Mouse (Mus musculus): ENCODE measurements at regions not wholly inside any gene's neighbourhood (a gene's known extent, or its start where the extent isn't known, plus 50 kb on each side); places are given as distances from the start of the nearest gene placed in this dataset.

DNA sequence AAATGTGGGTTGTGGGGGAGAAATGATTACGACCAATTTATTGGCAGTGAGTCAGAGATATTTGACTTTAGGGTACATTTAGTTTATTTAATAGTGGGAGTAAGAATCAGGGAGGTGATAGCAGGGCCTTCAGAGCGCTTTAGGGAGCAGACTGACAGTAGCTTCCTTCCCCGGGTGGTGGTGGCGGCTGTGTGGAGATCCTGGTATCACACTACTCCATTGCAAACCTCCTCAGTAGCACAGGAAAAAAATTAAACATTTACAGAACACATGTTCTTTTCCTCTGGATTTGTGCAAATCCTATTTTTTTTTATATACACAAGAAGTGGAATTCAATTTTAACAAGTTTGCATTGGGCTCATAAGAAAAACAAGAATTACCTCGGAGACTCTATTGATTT lies 367.7 kb downstream of the Vrk1 start:
- 35% methylated on average over 5 of the region's 5 CpGs for WGBS
- 0 out of 2 replicates have a peak, but pooled peaks have one; percentile 37 for ATAC-seq
- Histone ChIP-seq H3K27me3 (peaks cover 31% of the 10 kb centered on the region), H3K9ac (no peak overlapping the region), H3K4me1 (peaks cover 64% of the 10 kb centered on the region), H3K4me3 (no peak overlapping the region), H3K36me3 (ENCODE audit: poor library complexity, severe bottlenecking) (no peaks in the 10 kb centered on the region), H3K9me3 (replicated peaks) (no peaks in the 10 kb centered on the region), H3K4me2 (no peak overlapping the region), H3K27ac (peak overlapping the region; percentile 70)

DNA sequence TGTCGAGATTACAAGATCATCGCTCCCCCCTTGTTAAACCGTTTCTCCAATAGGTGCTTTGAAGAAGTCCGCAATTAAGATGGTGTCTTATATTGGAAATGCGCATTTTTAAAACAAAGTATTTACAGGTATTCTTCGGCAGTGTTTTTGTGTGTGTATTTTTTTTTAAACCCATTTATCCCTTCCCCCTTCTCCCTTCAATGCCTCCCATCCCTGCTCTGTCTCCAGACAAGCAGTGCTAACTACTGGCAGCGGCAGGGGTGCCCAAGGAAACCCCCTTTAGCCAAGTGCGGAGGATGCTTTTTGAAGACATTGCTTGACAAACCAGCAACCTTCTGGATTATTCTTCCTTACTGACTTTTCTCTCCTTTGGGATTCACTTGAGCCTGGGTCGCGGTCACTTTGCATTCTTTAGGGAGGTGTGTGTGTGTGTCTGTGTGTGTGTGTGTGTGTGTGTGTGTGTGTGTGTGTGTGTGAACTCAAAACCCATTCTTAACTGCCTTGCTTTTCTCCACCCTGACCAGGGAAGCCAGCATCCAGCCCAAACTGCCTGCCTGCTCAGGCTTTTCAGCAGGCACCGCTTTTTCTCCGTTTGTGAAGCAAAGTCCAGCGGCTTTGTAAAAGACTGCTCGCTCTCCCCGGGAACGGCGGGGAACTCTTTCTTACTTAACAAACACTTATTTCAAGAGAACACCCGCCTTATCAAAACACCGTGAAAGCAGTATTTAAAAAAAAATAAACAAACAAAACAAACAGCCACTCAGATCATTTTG lies 368.5 kb downstream of the Vrk1 start:
- peak overlapping the region; percentile 70 for H3K27ac ChIP-seq
- H3K9ac ChIP-seq, result peak overlapping the region; percentile 64
- no peaks in the 10 kb centered on the region for H3K36me3 ChIP-seq (ENCODE audit: poor library complexity, severe bottlenecking)
- 6% methylated on average over 19 of the region's 19 CpGs for WGBS
- H3K4me1 ChIP-seq, result peaks cover 64% of the 10 kb centered on the region
- no peaks in the 10 kb centered on the region for H3K9me3 ChIP-seq (replicated peaks)
- peaks cover 28% of the 10 kb centered on the region for H3K27me3 ChIP-seq
- H3K4me3 ChIP-seq, result peak overlapping the region; percentile 28
- H3K4me2 ChIP-seq, result peak overlapping the region; percentile 60
- no peak for ATAC-seq

DNA sequence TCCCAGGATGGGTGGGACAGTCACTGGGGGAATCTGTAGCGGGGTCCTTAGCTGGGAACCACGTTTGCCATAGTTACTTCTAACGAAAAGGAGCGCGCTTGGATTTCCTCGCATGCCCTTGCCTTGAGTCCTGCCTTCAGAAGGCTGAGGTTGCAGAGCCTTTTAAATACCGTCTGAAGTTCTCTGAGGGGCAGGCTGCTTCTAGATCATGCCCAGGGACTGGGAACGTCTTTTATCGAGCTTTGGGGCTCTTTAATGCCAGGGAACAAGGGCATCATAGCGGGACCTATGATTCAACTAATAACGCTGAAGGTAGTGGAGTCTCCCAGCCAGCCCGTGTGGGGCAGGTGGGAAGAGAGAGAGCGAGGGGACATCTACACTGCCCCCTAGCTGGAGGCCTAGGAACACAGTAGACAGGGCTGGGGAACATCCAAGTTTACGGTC lies 369.1 kb downstream of the Vrk1 start:
- Histone ChIP-seq H3K27me3 (peaks cover 24% of the 10 kb centered on the region), H3K4me1 (peaks cover 64% of the 10 kb centered on the region), H3K4me3 (peak overlapping the region; percentile 28), H3K9me3 (replicated peaks) (no peaks in the 10 kb centered on the region), H3K9ac (peak overlapping the region; percentile 64), H3K4me2 (peak overlapping the region; percentile 60), H3K36me3 (ENCODE audit: poor library complexity, severe bottlenecking) (no peaks in the 10 kb centered on the region), H3K27ac (peak overlapping the region; percentile 70)
- WGBS, result under 1% methylated on average over 14 of the region's 14 CpGs
- peak; percentile 64; the same call in 1 of the 2 replicates for ATAC-seq

DNA sequence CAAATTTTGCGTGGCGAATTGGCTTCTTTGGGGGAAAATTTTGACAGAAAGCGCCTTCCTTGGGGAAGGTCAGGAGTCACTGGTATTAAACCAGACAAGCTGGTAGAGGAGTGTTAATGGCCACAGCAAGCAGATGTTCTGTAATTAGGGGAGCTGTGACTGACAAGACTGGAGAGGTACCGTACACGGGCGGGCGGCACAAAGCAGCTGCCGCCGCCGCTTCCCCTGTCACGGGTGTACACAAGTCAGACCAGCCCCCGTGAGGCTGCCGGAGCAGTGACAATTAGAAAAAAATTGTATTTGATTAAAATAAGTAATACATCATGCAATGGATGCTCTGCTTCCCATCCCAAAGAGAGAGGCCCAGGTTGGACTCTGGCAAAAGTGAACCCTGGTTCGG lies 369.8 kb downstream of the Vrk1 start:
- H3K36me3 ChIP-seq (ENCODE audit: poor library complexity, severe bottlenecking), result no peaks in the 10 kb centered on the region
- ATAC-seq, result peak; percentile 62
- H3K9me3 ChIP-seq (replicated peaks), result no peaks in the 10 kb centered on the region
- H3K27ac ChIP-seq, result peak overlapping the region; percentile 33; the same call in 1 of the 2 replicates
- H3K27me3 ChIP-seq, result peaks cover 18% of the 10 kb centered on the region
- no peak overlapping the region; the same call in 1 of the 2 replicates for H3K9ac ChIP-seq
- WGBS, result 43% methylated on average over 14 of the region's 14 CpGs
- no peak overlapping the region for H3K4me2 ChIP-seq
- H3K4me3 ChIP-seq, result no peak overlapping the region
- peaks cover 58% of the 10 kb centered on the region for H3K4me1 ChIP-seq

DNA sequence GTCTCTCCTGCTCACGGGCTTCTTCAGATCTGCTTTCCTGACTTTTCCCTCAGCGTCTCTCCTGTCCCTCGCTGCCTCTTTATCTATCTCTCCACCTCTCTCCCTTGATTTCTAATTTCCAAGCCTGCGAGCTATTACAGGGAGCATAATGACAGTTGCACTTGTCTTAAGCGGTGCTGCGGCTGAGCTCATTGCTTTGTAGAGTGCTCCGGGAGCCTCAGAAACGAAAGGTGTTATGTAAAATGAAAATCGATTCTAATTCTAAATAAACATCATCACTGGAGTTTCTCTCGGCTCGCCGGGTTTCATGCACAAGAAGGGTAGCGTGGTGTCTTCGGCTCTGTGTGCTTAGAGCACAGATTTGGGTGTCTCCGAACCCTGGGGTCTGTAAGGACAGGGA lies 371.8 kb downstream of the Vrk1 start:
- H3K36me3 ChIP-seq (ENCODE audit: poor library complexity, severe bottlenecking), result no peaks in the 10 kb centered on the region
- peaks cover 4% of the 10 kb centered on the region; the same call in 1 of the 2 replicates for H3K27me3 ChIP-seq
- 66% methylated on average over 15 of the region's 15 CpGs for WGBS
- H3K9me3 ChIP-seq (replicated peaks), result no peaks in the 10 kb centered on the region
- ATAC-seq, result no peak
- no peak overlapping the region for H3K4me3 ChIP-seq
- peaks cover 40% of the 10 kb centered on the region for H3K4me1 ChIP-seq
- no peak overlapping the region for H3K4me2 ChIP-seq
- no peak overlapping the region for H3K9ac ChIP-seq
- H3K27ac ChIP-seq, result 0 out of 2 replicates have a peak overlapping the region, but pooled peaks have one; percentile 12

DNA sequence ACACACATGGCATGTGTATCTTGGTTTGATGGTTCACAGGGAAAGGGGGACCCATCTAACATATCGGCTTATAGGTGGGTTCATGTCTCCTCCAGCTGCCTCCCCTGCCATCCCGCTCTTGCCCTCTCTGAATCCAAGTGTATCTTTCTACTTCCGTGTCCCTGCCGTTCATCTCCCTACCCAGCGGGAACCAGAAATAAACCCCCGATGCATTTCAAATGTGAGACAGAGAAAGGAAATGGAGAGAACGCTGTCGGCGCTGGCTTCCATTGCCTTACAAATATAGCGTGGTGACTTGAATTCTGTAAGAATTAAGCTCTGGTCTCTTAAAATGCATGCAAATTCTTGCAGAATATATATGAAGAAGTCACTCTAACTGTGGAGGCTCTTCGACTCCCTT lies 379.2 kb downstream of the Vrk1 start:
- Histone ChIP-seq H3K9ac (no peak overlapping the region), H3K4me3 (no peak overlapping the region), H3K4me1 (no peaks in the 10 kb centered on the region), H3K4me2 (no peak overlapping the region), H3K27me3 (no peaks in the 10 kb centered on the region), H3K36me3 (ENCODE audit: poor library complexity, severe bottlenecking) (no peaks in the 10 kb centered on the region), H3K27ac (no peak overlapping the region), H3K9me3 (replicated peaks) (no peaks in the 10 kb centered on the region)
- ATAC-seq, result no peak
- 92% methylated on average over 11 of the region's 11 CpGs for WGBS

DNA sequence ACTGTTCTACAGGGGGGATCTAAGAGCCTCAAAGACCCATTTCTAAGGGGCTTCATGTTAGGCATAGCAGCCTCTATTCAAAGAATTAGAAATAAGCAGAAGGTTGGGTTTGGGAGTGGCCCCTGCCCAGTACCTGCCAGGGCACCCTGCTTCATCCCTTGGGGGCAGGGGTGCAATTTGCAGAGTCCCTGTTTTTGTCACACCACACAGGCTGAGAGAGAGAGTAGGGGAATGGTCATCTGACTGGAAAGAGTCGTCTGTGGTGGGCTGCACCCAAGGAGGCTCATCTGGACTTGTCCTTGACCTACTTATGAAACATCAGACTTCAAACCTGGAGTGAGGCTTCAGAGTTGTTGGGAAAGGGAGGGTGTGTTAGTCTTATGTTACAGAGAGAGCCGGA lies 382.3 kb downstream of the Vrk1 start:
- H3K4me2 ChIP-seq, result no peak overlapping the region
- H3K9me3 ChIP-seq (replicated peaks), result no peaks in the 10 kb centered on the region
- no peak for ATAC-seq
- no peaks in the 10 kb centered on the region for H3K36me3 ChIP-seq (ENCODE audit: poor library complexity, severe bottlenecking)
- H3K27ac ChIP-seq, result no peak overlapping the region
- no peaks in the 10 kb centered on the region for H3K27me3 ChIP-seq
- H3K4me1 ChIP-seq, result no peaks in the 10 kb centered on the region
- no peak overlapping the region for H3K4me3 ChIP-seq
- WGBS, result 85% methylated on average over 2 of the region's 2 CpGs
- H3K9ac ChIP-seq, result no peak overlapping the region

DNA sequence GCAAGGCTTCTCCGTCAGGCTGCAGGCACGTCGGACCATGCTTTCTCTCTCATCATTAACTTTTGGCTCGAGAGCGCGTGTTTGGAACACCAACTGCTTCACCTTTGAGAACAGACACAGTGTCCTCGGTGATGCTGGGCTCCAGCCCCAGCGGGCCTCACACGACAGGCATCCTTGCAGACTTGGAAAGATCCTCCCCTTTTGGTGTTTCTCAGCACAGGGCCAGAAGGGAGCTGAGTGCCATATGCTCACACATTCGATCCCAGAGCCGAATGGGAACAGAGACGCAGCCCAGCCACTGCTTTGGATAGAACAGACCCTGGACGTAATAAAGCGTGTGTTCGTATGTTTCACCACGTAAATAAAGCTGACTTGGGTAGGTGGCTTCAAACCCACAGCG lies 389.1 kb downstream of the Vrk1 start:
- no peaks in the 10 kb centered on the region for H3K9me3 ChIP-seq (replicated peaks)
- H3K4me1 ChIP-seq, result no peaks in the 10 kb centered on the region
- WGBS, result 83% methylated on average over 17 of the region's 17 CpGs
- no peak overlapping the region for H3K9ac ChIP-seq
- no peak overlapping the region for H3K4me2 ChIP-seq
- peak; percentile 33; the same call in 1 of the 2 replicates for ATAC-seq
- H3K4me3 ChIP-seq, result no peak overlapping the region
- no peaks in the 10 kb centered on the region for H3K27me3 ChIP-seq
- H3K36me3 ChIP-seq (ENCODE audit: poor library complexity, severe bottlenecking), result no peaks in the 10 kb centered on the region
- H3K27ac ChIP-seq, result peak overlapping the region; percentile 7; the same call in 1 of the 2 replicates

DNA sequence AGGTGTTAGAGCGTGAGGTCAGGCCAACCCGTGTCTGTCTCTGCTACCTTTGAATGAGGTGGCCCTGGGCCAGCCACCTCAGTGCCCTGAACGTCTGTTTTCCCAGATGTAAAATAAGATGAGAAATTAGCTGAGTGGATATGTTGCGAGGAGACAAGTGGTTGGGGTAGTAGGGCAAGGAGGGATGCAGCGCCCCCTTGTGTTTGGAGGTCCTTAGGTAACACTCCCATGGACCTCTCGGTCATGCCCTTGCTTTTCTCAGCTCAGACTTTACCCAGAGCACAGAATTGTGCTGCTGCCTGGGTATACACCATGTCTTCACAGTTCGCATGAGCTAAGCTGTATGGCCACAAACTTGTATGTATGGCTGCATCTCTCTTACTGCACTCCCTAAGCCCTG lies 401.0 kb downstream of the Vrk1 start:
- Histone ChIP-seq H3K4me2 (no peak overlapping the region), H3K9me3 (replicated peaks) (peaks cover 5% of the 10 kb centered on the region; the same call in 1 of the 2 replicates), H3K36me3 (ENCODE audit: poor library complexity, severe bottlenecking) (no peaks in the 10 kb centered on the region), H3K4me1 (no peaks in the 10 kb centered on the region), H3K27ac (no peak overlapping the region), H3K9ac (no peak overlapping the region), H3K27me3 (no peaks in the 10 kb centered on the region), H3K4me3 (no peak overlapping the region)
- no peak for ATAC-seq
- 87% methylated on average over 7 of the region's 7 CpGs for WGBS

DNA sequence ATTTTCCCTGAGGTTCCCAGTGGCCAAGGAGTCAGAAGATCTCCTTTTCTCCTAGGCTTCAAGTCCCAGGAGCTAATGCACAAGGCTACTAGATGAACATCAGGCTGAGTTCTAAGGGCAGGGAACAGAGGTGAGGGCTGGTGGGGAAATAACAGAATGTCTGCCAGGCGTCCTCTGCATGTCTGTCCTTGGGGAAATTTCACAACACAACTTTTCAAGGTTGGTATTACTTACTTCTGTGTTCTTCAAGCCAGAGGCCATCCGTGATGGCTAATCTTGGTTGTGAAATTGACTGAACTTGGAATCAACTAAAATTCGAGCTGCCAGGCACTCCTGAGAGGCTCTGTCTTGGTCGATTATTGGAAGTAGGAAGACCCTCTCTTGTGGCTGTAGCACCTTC lies 416.6 kb downstream of the Vrk1 start:
- WGBS, result 80% methylated on average over 4 of the region's 4 CpGs
- H3K4me2 ChIP-seq, result no peak overlapping the region
- no peak for ATAC-seq

DNA sequence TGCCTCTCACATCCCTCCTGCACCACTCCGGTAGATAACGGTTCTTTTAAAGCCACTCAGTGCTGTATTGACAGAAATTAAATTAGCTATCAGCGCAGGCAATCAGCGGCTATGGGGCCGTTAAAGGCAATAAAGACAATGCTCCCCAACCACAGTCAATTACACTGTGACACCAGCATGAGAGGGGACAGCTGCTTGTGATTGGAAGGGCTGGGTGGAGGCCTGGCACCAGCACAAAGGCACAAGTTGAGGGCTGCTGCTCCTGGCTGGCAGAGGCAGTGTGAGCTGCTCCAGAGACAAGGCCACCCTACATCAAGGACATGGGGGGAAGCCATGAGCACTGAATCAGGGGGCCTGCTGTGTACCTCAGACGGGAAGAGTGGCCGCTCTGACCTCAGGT lies 420.0 kb downstream of the Vrk1 start:
- 54% methylated on average over 7 of the region's 7 CpGs for WGBS
- ATAC-seq, result peak; percentile 38; the same call in 1 of the 2 replicates

More for the DNA sequence above, 416.6 kb downstream of the Vrk1 start:
- H3K27ac ChIP-seq, result no peak overlapping the region
- H3K9me3 ChIP-seq (replicated peaks), result no peaks in the 10 kb centered on the region
- no peaks in the 10 kb centered on the region for H3K36me3 ChIP-seq (ENCODE audit: poor library complexity, severe bottlenecking)
- H3K4me1 ChIP-seq, result peaks cover 13% of the 10 kb centered on the region; the same call in 1 of the 2 replicates
- no peak overlapping the region for H3K9ac ChIP-seq
- H3K4me3 ChIP-seq, result no peak overlapping the region
- H3K27me3 ChIP-seq, result no peaks in the 10 kb centered on the region

DNA sequence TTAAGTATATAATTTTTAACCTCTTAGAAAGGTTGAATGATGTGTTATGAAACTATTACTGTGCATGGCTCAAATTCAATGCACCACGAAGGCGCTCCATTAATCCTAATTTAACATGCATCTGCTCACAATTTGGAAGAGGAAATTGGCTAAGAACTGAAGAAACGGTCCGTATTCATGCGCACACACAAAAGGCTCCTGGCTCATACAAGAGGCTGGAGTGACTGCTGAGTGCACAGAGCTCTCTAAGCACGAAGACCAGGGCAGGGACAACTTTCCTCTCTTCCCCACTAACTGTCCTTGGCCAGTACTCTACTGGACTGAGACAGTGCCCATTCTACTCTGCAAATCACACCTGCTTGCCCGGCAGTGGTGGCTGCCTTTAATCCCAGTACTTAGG lies 435.1 kb downstream of the Vrk1 start:
- 12% methylated on average over 7 of the region's 7 CpGs for WGBS
- H3K27ac ChIP-seq, result peak overlapping the region; percentile 22; the same call in 1 of the 2 replicates

More for the DNA sequence above, 420.0 kb downstream of the Vrk1 start:
- Histone ChIP-seq H3K9me3 (replicated peaks) (no peaks in the 10 kb centered on the region), H3K4me2 (no peak overlapping the region), H3K27ac (no peak overlapping the region), H3K36me3 (ENCODE audit: poor library complexity, severe bottlenecking) (no peaks in the 10 kb centered on the region), H3K9ac (no peak overlapping the region), H3K27me3 (no peaks in the 10 kb centered on the region), H3K4me3 (no peak overlapping the region), H3K4me1 (peaks cover 13% of the 10 kb centered on the region; the same call in 1 of the 2 replicates)

More for the DNA sequence above, 435.1 kb downstream of the Vrk1 start:
- no peaks in the 10 kb centered on the region for H3K9me3 ChIP-seq (replicated peaks)
- H3K4me2 ChIP-seq, result no peak overlapping the region
- peaks cover 29% of the 10 kb centered on the region for H3K4me1 ChIP-seq
- H3K27me3 ChIP-seq, result peaks cover 14% of the 10 kb centered on the region
- H3K9ac ChIP-seq, result no peak overlapping the region
- H3K36me3 ChIP-seq (ENCODE audit: poor library complexity, severe bottlenecking), result no peaks in the 10 kb centered on the region
- no peak overlapping the region for H3K4me3 ChIP-seq
- peak; percentile 69; the same call in 1 of the 2 replicates for ATAC-seq
